Mouse (Mus musculus): Measurements from ENCODE around the gene Runx3.

Runx3 gene

DNA sequence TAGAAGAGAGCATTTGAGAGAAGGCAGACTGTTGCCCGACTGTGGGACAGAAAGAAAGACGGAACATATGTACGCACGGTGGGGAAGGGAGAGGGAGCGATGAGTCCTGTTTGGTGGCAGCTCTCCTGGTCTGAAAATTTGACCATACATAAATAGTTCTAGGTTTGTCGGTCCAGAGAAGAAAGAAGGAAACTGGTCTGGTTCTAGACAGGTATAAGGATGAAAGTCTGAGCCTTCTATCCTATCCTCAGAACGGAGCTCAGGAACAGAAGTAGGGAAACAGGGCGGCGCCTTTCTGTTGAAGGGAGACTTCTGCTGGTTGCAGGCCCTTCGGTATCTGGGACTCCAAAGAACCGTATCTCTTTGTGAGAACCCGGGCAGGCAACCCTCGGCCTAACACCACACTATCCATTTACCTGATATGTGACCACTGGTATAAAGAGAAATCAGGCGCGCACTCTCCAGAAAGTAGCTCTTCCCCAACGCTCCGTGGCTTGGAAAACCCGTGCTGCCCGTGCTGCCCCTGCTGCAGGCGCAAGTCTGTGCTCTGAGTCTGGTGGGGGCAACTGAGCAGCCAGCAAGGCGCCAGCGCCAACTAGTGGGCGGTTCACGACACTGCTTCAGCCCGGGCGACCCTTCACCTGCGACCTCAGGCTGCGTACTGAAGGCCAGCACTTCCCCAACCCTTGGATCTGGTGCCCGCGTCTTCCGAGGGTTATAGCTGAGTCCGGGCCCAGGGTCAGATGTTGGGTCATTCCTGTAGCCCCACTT, 29.8 kb downstream of the Runx3 start:
- DNase-seq (ENCODE audit: low spot score in 2 of 2) = peak; percentile 83 to 94

DNA sequence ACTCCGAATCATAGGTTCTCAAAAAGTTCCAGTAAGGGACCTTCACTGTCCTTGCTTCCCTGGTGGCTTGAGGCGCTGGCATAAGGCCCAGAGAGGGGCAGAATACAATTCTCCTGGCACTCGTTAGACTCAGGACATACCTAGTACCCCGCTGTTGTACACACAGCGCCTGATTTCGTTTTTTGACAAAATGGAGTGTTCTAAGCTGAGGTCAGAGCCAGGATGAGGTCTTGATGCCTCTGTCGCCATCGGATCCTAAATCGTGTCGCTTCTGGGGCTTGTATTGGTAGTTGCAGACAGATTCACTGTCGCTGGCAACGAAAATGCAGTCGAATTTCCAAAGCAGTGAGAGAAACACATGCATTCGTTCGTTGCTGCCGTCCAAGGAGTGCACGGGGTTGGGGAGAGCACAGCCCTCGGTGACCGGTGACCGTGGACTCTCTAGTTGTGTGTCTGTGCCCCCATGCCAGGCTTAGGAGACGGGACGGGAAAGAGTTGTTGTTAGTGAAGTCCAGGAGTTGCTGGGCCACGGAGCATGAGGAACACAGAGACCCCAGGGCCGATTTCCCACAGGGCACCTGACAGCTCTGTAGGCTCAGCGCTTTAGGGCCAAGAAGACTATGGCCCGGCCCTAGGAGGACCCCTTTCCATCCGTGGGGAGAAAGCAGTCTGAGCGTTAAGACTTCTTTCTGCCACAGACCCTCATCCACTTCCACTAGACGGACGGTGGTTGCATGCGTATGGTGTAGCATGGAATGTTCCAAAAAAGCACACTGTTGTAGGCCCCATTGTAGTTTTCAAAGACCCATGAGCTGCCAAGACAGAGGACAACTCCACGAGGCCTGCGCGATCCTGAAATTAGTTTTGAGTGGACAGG, 30.9 kb downstream of the Runx3 start:
- DNase-seq (ENCODE audit: low spot score in 2 of 2) = no peak

DNA sequence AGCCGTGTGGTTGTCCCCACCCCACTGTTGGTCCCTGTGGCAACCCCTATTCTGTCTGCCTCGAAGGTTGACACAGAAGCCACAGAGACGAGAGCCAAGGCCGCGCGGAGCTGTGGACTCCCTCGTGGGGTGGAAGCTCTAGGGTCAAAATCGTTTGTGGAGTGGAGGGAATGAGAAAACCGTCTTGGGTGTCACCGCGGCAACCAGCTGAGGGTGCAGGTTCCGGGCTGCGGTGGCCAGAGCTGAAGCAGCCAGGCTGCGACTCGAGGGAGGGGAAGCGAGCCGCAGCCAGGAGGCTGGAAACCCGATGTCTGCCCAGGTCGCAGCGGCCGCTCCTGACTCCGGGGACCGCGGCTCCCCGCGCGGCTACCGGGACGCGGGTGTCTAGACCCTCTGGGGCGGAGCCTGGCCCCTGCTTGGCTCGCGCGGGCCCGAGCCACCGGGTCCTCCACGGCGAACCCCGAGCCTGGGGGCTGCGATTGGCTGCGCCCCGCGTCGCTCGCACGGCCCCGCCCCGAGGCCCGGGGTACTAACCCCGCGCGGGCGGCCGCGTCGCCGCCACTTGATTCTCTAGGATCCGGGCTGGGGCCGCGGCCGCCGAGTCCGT, 31.6 kb downstream of the Runx3 start:
- peak; percentile 56 to 81 for DNase-seq (ENCODE audit: low spot score in 2 of 2)

DNA sequence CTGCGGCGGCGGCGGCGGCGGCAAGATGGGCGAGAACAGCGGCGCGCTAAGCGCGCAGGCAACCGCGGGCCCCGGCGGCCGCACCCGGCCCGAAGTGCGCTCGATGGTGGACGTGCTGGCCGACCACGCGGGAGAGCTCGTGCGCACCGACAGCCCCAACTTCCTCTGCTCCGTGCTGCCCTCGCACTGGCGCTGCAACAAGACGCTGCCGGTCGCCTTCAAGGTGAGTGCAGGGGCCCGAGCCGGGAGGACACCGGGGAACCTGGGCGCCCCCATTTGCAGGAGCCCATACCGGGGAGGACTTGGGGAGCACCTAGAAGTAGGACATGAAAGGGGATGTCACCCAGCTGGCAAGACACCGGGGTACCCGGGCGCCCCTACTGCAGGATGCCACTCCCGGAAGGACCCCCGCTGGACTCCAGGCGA, 32.4 kb downstream of the Runx3 start:
- peak; percentile 67 to 84 for DNase-seq (ENCODE audit: low spot score in 2 of 2)

DNA sequence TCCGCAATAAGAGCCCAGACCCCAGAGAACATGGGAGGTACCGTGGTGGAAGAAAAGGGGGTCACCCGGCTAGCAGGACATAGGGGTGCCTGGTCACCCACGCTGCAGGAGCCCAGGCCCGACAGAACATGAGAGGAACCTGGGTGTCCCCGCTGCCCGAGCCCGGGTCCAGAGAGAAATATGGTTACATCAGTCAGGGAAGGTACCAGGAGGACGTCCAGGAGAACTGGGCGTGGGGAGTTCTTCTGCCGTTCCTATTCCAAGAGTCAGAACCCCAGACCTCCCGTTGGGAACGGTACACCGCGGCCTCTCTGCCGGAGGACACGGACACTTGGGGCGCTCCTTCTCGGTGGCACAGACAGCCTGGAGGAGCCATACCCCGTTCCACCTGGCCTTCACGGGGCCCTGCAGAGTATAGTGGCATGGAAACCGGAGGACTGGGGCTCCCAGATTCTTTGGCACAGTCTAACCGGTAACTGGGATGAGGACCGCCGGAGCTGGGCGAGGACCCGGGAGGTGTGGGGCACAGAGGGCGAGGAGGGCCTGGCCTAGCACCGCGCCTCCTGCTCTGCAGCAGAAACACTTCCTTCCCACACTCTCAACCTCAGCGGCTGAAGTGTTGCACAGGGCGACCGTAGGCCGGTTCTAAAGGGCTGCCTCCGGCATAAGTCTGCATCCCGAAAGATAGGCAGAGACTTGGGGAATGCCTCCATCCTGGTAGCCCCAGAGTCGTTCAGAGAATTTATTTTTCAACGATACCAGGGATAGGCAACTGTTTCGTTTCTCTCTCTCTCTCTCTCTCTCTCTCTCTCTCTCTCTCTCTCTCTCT, 33.0 kb downstream of the Runx3 start:
- DNase-seq (ENCODE audit: low spot score in 2 of 2) = peak; percentile 49 to 80

DNA sequence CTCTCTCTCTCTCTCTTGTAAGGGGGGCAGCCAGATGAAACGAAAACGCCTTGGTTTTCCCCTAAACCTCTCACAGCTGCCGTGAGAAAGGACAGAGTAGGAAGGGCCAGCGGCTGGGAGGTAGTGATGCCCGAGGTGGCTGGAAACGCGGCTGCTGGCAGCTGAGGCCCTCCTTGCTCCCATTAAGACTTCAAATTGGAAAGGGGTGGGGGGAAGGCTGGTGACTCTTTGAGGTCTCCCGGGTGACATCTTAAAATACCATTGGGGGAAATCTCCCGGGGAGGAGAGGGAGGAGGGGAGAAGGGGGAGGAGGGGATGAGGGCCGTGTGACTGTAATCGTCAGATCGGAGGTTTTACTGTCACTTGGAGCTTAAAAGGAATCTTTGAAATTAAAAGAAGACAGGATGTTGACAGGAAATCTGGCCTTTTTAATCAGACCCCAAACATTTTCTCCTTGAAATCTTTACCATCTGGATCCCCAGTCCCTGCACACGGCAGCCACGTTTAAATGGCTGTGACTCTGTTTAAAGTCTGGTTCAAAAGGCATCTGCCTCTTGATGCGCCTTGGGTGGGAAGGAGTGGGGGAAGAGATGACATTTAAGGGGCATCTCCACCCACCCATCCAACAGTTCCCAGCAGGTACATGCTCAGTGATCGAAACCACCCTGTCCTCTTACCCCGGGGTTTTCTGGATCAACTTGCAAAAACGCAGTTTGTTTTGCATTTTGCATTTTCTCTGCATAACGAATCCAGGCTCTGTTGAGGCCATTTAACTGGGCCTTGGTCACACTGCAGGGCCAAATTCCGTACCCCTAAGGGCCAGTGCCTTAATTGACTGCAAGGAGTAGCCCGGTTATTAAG, 33.9 kb downstream of the Runx3 start:
- no peak for DNase-seq (ENCODE audit: low spot score in 2 of 2)

DNA sequence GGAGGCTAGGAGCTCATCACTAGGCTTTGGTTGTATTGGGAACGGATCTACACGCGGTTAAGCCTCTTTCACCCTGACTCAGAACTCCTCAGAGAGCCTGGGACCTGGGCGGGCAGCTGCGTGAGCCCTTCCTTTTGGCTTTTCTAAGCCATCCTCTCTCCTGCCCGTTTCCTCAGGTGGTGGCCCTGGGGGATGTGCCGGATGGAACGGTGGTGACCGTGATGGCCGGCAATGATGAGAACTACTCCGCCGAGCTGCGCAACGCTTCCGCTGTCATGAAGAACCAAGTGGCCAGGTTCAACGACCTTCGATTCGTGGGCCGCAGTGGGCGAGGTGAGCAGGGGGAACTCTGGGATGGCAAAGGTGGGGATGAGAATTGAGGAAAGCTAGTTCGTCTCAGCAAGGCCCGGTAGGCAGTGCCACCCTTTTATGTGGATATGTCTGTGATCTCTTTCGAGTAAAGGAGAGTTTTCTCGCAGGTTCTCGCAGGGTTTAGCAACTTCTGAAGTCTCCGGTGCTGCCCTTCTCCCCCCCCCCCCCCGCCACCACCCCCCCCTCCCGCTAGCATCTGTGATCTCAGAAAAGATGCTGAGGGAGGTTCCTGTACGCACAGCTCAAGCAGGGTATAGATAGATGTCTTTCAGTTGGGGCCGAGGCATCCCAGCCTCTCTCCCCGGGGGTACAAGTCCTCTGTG, 34.8 kb downstream of the Runx3 start:
- no peak for DNase-seq (ENCODE audit: low spot score in 2 of 2)

DNA sequence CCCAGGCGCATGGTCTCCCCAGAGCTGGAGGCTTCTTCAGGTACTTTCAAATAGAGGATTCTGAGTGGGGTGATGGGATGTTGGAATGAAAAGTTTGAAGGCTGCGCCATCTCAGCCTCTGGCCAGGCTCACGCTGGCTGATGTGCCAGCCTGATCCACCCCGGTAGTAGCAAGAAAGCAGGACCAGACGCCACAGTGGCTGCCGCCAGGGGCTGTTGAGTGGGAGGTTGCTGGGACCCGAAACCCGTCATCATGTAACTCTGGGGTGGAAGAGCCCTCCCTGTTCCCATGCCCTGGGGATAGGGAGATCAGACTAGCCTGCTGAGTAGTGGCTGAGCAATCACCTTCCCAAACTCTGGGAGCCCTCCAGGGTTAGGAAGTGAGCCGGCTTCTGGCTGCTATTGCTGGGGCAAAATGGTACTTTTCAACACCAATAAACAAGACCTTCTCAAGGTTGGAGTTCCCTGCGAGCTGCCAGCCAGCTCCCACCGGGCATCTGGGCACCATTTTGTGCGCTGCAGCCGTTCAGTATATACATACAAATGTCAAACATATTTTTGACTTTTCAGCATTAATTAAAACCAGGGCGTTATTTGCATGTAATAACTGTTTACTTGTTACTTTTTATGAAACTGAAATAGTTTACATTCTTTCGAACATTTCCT, 35.5 kb downstream of the Runx3 start:
- no peak for DNase-seq (ENCODE audit: low spot score in 2 of 2)

DNA sequence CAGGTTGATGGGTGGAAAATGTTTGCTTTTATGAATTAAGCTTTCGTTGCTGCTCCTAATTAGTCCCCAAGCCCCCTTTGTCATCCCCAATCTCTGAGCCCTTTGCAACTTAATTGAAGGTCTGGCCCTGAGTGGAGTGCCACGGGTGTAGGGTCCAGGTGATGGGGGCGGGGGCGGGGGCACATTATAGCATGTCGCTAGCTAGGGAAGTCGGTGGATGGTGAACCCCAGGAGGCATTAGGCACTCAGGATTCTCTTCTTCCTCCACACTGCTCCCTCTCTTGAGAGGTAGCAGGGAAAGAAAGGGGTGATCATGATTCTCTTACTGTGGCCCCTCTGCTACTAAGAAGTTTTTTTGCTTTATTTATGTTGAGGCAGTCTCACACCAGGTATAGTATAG, 36.1 kb downstream of the Runx3 start:
- DNase-seq (ENCODE audit: low spot score in 2 of 2) = no peak

DNA sequence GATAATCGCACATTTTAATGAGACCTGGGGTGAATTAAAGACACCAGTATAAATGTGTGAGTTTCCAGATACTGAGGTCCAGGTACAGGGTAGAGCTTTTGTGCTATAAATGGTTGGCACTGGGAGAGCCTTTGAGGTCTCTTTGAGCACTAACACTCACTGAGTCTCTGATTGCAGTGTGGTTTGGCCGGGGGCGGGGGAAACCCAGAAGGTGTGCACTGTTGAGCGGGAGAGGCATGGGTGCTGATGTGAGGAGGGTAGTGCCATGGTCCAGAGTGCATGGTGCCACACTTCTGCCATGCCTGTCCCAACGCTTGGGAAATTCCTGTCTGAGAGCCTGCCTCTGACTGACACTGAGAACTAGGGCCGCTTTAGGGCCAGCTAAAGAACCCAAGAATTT, 36.9 kb downstream of the Runx3 start:
- no peak for DNase-seq (ENCODE audit: low spot score in 2 of 2)

DNA sequence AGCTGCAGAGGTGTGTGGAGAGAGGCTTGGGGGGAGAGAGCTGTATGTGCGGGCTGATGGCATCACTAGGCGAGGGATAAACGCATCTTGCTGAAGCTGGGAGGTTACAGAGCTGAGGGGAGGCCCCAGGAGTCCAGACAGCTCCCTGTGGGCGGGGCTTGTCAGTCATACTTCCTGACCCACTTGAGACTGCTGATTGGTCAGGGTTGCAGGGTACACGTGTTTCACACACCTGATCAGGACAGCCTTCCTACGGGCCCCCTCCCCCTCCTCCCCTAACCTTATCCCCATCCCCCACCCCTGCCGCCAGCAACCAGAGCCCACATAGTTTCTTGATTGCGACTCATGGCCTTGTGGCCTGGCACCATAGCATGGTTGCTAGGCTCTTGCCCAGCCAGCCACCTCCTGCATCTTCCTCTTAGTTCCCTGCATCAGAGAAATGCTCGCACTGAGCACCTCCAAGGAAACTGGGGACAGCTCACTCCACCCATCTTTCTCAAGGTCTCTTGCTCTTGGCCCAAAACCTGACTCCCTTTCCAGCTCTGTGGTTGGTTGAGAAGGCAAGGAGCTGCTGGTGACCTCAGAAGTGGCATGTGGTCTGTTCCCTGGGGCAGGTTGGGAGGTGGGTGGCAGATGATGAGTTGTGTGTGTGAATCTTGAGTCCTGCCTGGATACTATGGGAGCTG, 38.4 kb downstream of the Runx3 start:
- DNase-seq (ENCODE audit: low spot score in 2 of 2) = no peak

DNA sequence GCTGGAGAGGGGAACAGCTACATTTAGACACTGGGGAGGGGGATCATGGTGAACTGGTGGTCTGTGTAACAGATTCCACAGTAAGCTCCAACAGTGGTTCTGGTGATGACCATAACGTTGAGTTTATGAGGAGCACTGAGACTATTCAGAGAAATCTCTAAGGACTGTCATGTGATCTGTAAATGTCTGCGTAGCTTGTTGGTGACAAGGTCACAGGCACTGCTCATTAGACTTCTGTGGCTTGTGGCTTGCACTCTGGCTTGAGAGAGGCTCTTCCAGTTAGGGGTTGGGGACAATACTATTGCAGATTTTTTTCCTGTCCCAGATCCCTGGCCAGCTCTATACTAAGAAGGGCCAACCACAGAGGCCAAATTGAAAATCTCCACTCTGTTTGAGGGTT, 39.2 kb downstream of the Runx3 start:
- no peak for DNase-seq (ENCODE audit: low spot score in 2 of 2)

DNA sequence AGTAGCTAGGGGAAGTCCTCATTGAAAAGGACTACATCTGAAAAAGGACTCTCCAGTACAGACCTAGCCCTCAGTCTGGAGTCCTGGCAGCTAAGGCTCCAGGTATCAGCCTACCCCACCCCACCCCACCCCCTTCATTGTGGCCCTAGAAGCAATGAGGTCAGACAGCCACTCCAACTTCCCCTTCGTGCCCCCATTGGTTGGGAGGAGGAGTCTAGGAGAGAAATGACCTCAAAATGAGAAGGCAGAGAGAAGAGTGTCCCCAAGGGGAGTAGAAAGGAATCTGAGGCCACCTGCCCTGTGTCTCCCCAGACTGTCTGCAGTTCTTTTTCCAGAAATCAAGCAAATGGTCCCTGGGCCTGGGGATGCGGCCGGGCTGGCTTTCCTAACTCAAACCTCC, 39.7 kb downstream of the Runx3 start:
- DNase-seq (ENCODE audit: low spot score in 2 of 2) = no peak

DNA sequence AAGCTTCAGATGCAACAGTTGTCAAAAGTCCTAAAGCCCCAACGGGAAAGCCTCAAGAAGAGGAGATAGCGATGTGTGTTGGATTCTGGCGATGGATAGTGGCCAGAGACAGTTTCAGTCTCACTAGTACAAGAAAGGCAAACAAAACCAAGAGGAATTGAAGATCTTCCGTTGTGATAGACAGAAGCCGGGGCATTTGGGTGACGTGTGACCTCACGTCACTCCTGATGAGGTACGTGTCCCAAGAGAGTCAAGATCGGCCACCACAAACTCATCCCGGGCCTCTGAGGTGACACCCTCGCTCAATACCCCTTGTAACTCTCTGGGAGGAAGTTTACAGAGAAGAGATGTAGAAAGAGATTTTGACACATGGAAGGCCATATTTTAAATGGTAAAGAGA, 41.0 kb downstream of the Runx3 start:
- no peak for DNase-seq (ENCODE audit: low spot score in 2 of 2)

DNA sequence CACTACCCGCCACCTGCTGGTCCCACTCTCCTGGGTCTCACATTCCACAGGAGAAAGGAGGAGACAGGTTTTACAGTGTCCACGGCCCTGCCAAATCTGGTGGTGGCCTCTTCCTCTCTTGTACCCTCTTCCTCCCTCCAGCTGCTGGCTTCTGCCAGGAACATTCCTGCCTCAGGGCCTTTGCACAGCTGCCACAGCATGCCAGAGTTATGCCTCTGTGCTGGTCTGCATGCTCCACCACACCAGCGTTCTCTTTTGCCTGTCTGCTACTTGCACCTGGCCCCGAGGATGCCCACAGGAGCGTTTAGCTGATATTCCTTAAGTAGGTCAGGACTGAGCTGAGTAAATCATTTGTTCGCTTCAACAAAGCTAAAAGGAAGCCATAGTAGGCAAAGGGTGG, 45.3 kb downstream of the Runx3 start:
- no peak for DNase-seq (ENCODE audit: low spot score in 2 of 2)

DNA sequence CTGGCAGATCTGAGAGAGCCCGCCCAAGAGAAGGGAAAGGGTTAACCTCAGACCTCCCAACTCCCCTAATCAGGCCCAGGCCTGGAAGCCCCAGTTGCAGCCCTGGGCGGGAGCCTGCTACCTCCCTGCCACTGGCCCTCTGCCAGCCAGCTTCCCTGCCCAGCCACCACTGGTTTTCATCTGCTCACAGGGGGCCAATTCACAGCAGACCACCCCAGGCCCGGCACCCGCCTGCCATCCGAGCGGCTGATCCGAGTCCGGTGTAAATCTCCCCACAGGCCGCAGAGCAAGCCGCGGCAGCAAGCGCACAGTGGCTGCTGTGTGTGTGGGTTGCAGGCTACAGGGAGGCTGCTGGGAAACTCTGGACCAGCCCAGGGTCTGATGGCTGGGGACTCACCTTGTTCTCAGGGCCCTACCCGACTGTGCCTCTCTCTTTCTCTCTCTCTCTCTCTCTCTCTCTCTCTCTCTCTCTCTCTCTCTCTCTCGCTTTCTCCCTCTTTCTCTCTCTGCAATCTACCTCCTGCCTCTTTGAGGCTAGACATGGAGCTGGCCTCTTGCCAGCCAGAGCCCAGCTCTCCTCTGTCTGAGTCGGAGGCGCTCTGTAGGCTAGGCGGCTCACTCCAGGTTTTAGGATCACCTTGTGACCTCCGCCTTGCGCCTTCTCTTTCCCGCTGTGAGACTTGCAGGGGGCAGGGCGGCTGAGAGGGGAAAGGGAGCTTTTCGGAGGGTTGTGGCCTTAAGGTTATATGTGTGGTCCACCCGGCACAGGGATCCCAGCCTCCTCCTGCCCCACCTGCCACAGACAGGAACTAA, 46.2 kb downstream of the Runx3 start:
- DNase-seq (ENCODE audit: low spot score in 2 of 2) = peak in 1 of 2 experiments; percentile 41

DNA sequence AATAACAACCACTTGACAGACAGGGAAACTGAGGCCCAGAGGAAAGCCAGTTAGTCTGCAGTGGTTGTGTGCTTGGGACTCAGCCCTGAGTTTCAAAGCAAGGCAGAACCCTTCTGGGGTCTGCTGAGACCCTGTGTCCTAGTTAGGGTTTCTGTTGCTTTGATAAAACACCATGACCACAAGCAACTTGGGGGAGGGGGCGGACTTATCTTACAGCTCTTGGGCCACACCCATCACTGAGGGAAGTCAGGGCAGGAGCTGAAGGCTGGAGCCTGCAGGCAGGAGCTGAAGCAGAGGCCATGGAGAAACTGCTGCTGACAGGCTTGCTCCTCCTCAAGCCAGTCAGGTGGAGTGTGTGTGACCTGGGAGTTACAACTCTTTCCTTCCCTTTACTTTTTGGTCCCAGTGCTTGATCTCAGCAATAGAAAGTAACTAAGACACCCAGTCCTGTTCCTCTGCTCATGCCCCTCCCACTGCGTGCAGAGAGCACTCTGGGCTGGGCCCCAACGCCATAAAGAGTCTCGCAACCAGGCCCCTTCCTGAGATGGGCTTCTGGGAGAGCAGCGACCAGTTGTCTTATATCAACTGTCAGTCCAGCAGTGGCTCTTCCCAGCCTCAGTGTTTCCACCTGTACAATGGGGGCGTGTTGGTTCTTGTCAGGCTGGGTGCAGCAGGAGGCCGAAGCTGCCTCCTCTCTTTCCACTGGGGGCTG, 47.5 kb downstream of the Runx3 start:
- no peak for DNase-seq (ENCODE audit: low spot score in 2 of 2)

DNA sequence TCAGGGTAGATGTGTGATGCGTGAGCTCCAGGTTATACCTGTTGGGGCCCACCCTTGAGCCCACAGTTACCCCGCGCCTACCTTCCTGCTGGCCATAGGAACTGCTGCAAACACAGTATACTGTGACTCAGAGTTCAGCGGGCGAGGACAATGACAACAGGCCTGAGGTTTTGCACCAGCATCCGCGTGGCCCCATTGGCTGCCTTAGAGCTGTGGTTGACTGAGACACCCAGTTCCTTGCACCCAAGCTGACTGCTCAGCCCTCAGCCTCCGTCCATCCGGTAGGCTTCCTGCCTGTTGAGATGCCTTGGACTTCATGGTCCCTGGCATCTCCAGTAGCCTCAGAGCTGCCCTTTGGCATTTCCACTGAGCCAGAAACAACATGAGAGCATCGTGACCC, 48.6 kb downstream of the Runx3 start:
- no peak for DNase-seq (ENCODE audit: low spot score in 2 of 2)
